Mouse (Mus musculus) retina, adult 2 months (tissue): ENCODE results near the gene Casd1.
"Not testable (repeated sequence)": the region's sequence is repeated elsewhere in the genome, so short reads cannot be mapped to it uniquely, and the experiment has no call there.

ENCODE experiments used
- DNase-seq: peaks from one replicate; pipeline ENCODE4 v3.0.0-alpha.2; 2012; ENCODE audit warnings: low read depth, low spot score

Casd1 gene

GRCm38 (mm10) chr6:4612431-4612830, 11.8 kb downstream of the Casd1 start:
- no peak for DNase-seq

GRCm38 (mm10) chr6:4617911-4618310, 17.3 kb downstream of the Casd1 start:
- DNase-seq = no peak

- no peak for DNase-seq
Measured at GRCm38 (mm10) chr6:4631464-4631863, 30.8 kb downstream of the Casd1 start.

- DNase-seq = no peak
Measured at GRCm38 (mm10) chr6:4633189-4633588, 32.5 kb downstream of the Casd1 start.

- no peak for DNase-seq
Measured at GRCm38 (mm10) chr6:4634804-4635203, 34.2 kb downstream of the Casd1 start.

- DNase-seq = no peak
Measured at GRCm38 (mm10) chr6:4642068-4642467, 41.4 kb downstream of the Casd1 start.

GRCm38 (mm10) chr6:4647351-4647750, 46.7 kb downstream of the Casd1 start:
- no peak for DNase-seq

GRCm38 (mm10) chr6:4652596-4653134, 52.0 kb downstream of the Casd1 start:
- DNase-seq = no peak

GRCm38 (mm10) chr6:4653741-4654140, 53.1 kb downstream of the Casd1 start:
- not testable (repeated sequence) for DNase-seq

GRCm38 (mm10) chr6:4655466-4655865, 54.8 kb downstream of the Casd1 start:
- DNase-seq = no peak

GRCm38 (mm10) chr6:4655924-4656323, 55.3 kb downstream of the Casd1 start:
- no peak for DNase-seq

- no peak for DNase-seq
Measured at GRCm38 (mm10) chr6:4658861-4659260, 58.2 kb downstream of the Casd1 start.

- no peak for DNase-seq
Measured at GRCm38 (mm10) chr6:4663516-4663915, 62.9 kb downstream of the Casd1 start.

- DNase-seq = no peak
Measured at GRCm38 (mm10) chr6:4664313-4664712, 63.7 kb downstream of the Casd1 start.

GRCm38 (mm10) chr6:4665154-4665553, 64.5 kb downstream of the Casd1 start:
- no peak for DNase-seq

GRCm38 (mm10) chr6:4677356-4677761, 76.7 kb downstream of the Casd1 start:
- DNase-seq = no peak

- DNase-seq = no peak
Measured at GRCm38 (mm10) chr6:4679981-4680380, 79.3 kb downstream of the Casd1 start.

- DNase-seq = no peak
Measured at GRCm38 (mm10) chr6:4680576-4680975, 79.9 kb downstream of the Casd1 start.

- no peak for DNase-seq
Measured at GRCm38 (mm10) chr6:4684706-4685340, 84.2 kb downstream of the Casd1 start.

- no peak for DNase-seq
Measured at GRCm38 (mm10) chr6:4690438-4690837, 89.8 kb downstream of the Casd1 start.
